Mouse (Mus musculus): ENCODE results near the gene Hes7.

DNA sequence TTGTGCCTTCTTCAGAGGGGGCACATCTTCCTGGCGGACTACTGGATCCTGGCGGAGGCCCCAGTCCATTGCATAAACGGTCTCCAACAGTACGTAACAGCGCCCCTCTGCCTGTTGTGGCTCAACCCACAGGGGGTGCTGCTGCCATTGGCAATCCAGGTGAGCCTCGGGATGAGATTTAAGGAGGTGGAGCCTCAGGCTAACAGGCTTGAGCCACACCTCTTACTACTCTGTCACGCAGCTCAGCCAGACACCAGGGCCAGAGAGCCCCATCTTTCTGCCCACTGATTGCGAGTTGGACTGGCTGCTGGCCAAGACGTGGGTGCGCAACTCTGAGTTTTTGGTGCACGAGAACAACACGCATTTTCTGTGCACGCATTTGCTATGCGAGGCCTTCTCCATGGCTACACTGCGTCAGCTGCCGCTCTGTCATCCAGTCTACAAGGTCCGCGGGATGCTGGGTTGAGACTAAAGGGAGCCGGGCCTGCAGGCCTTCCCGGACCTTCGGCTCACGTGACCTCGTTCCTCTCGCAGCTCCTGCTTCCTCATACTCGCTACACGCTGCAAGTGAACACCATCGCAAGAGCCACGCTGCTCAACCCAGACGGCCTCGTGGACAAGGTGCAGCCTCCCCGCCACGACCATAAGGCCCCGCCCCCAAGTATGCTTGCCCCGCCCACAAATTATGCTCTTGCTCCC lies 13.9 kb downstream of the Hes7 start:
- TF ChIP-seq EP300 (optimal IDR thresholded peaks at IDR 0.05) (no peak), CTCF (IDR thresholded peaks at IDR 0.05; ENCODE audit: low read depth) (peak; percentile 77)

Data from stomach, postnatal 0 days (tissue).